In genomic region chr2:125057250-125057815, GRCm38 (mm10) we compare ENCODE assay signal across 10 mouse cellular contexts. TPM values are rescaled to one million over a fixed set of nuclear protein-coding genes. Genes with fewer than 3 reads are reported as not detected.
DNase-seq lines count a peak whose midpoint lies in the region; ATAC-seq and TF ChIP-seq lines count a peak whose summit lies in the region.
"Had no signal": no experiment of that assay in that cellular context is flagged by ENCODE, and none has a peak within 500 bp of the region (broad histone marks: within the 10 kb centered on the region; RNA-seq: fewer than 3 reads in every experiment).

No protein-coding gene starts in this region.

- no peaks in the 10 kb centered on the region for H3K27me3 ChIP-seq in forebrain, postnatal 0 days (ENCODE audit: insufficient read depth, low read length)
- H3K27me3 ChIP-seq in forebrain, embryonic 13.5 days, result no peaks in the 10 kb centered on the region
- H3K27me3 ChIP-seq in lung, postnatal 0 days (replicated peaks; ENCODE audit: insufficient read depth, low read length), result no peaks in the 10 kb centered on the region
- H3K27me3 ChIP-seq: lung, embryonic 15.5 days had no signal

- H3K36me3 ChIP-seq in forebrain, postnatal 0 days (ENCODE audit: insufficient read depth), result no peaks in the 10 kb centered on the region
- no peaks in the 10 kb centered on the region for H3K36me3 ChIP-seq in forebrain, embryonic 13.5 days (ENCODE audit: poor library complexity, severe bottlenecking)
- no peaks in the 10 kb centered on the region for H3K36me3 ChIP-seq in lung, postnatal 0 days (ENCODE audit: insufficient read depth, low read length)
- H3K36me3 ChIP-seq: G1E; lung, embryonic 15.5 days had no signal

- no peak overlapping the region for H3K27ac ChIP-seq in forebrain, postnatal 0 days (ENCODE audit: low read depth, low read length)
- no peak overlapping the region for H3K27ac ChIP-seq in forebrain, embryonic 13.5 days
- no peak overlapping the region for H3K27ac ChIP-seq in lung, postnatal 0 days (ENCODE audit: low read length)
- H3K27ac ChIP-seq: lung, embryonic 15.5 days had no signal

- intact Hi-C loops in left cerebral cortex, postnatal 4 days (cut with DNase I), result loop anchor here (5.0 kb wide), 1 partner anchor 130 kb away; no protein-coding TSS in a partner anchor

- H3K4me3 ChIP-seq in forebrain, postnatal 0 days (ENCODE audit: low read depth, low read length), result no peak overlapping the region
- H3K4me3 ChIP-seq in forebrain, embryonic 13.5 days, result no peak overlapping the region
- H3K4me3 ChIP-seq in lung, postnatal 0 days (ENCODE audit: low read depth, low read length), result no peak overlapping the region
- H3K4me3 ChIP-seq: lung, embryonic 15.5 days had no signal

- H3K4me2 ChIP-seq in forebrain, postnatal 0 days (ENCODE audit: low read depth), result no peak overlapping the region
- H3K4me2 ChIP-seq in forebrain, embryonic 13.5 days, result no peak overlapping the region
- H3K4me2 ChIP-seq in lung, postnatal 0 days (replicated peaks; ENCODE audit: low read depth, low read length), result no peak overlapping the region
- H3K4me2 ChIP-seq: lung, embryonic 15.5 days had no signal

- no peak for TF ChIP-seq EP300 in lung, postnatal 0 days (IDR thresholded peaks at IDR 0.05)

- DNase-seq in forebrain, postnatal 0 days, result peak; percentile 61
- no peak for DNase-seq in lung, postnatal 0 days (ENCODE audit: low spot score)
- no peak for DNase-seq in lung, postnatal 36 days
- DNase-seq in embryo, embryonic 11 days, result peak; percentile 18
- DNase-seq in left cerebral cortex, postnatal 4 days, result peak; percentile 25
- no peak for DNase-seq in cerebellum, adult 8-10 months

- WGBS in forebrain, postnatal 0 days, result 31% methylated on average over 7 of the region's 7 CpGs
- WGBS in forebrain, embryonic 13.5 days, result 42% methylated on average over 7 of the region's 7 CpGs
- 26% methylated on average over 7 of the region's 7 CpGs for whole genome bisulfite sequencing in lung, postnatal 0 days

- H3K9me3 ChIP-seq in forebrain, postnatal 0 days (ENCODE audit: low read length), result no peaks in the 10 kb centered on the region
- no peaks in the 10 kb centered on the region for H3K9me3 ChIP-seq in forebrain, embryonic 13.5 days (replicated peaks)
- H3K9me3 ChIP-seq in lung, postnatal 0 days (ENCODE audit: low read length), result no peaks in the 10 kb centered on the region
- H3K9me3 ChIP-seq: lung, embryonic 15.5 days had no signal

- peak; percentile 58; the same call in 1 of the 2 replicates for ATAC-seq in forebrain, postnatal 0 days
- ATAC-seq in forebrain, embryonic 13.5 days, result no peak
- no peak for ATAC-seq in lung, postnatal 0 days
- ATAC-seq in cerebellum, adult (ENCODE audit: insufficient number of reproducible peaks, low FRiP score, low TSS enrichment), result no peak

- H3K4me1 ChIP-seq in forebrain, postnatal 0 days (ENCODE audit: insufficient read depth), result no peaks in the 10 kb centered on the region
- H3K4me1 ChIP-seq in forebrain, embryonic 13.5 days, result no peaks in the 10 kb centered on the region
- no peaks in the 10 kb centered on the region for H3K4me1 ChIP-seq in lung, postnatal 0 days (ENCODE audit: insufficient read depth, low read depth, low read length)
- H3K4me1 ChIP-seq: lung, embryonic 15.5 days had no signal

- TF ChIP-seq CTCF in forebrain, postnatal 0 days (IDR thresholded peaks at IDR 0.05; ENCODE audit: low read depth), result peak; percentile 72
- TF ChIP-seq CTCF in lung, postnatal 0 days (IDR thresholded peaks at IDR 0.05), result peak; percentile 61

- no peak overlapping the region for H3K9ac ChIP-seq in forebrain, postnatal 0 days
- H3K9ac ChIP-seq in forebrain, embryonic 13.5 days, result no peak overlapping the region
- no peak overlapping the region for H3K9ac ChIP-seq in lung, postnatal 0 days (replicated peaks; ENCODE audit: low read depth)
- H3K9ac ChIP-seq: lung, embryonic 15.5 days had no signal

RNA-seq across cellular contexts. Expression of gene Slc24a5, which starts 10.6 kb away (rescaled TPM):
- total RNA-seq in forebrain, postnatal 0 days (2014; rRNA removed), result 0.15 TPM in 1 of 2 replicates, not detected in the other
- polyA plus RNA-seq in forebrain, postnatal 0 days (2015; fragmentation: Nextera tagmentation; extraction: Ambion mirVana), result 2.8 and 3.2 TPM in 2 replicates
- polyA plus RNA-seq in forebrain, embryonic 13.5 days (2015; fragmentation: Nextera tagmentation; extraction: Ambion mirVana), result 4.6 and 5.1 TPM in 2 replicates
- 0.88 and 2.0 TPM in 2 replicates for polyA plus RNA-seq in lung, postnatal 0 days (2015; fragmentation: Nextera tagmentation; extraction: Ambion mirVana)
- total RNA-seq in left cerebral cortex, postnatal 4 days (2021), result not detected
- polyA plus RNA-seq: G1E had no signal

Comparison
In these comparisons a context has a peak if more than half of its experiments do, and no peak if none do; other contexts are left out.
1. DNase-seq: peak in forebrain, postnatal 0 days (single experiment), embryo, embryonic 11 days (single experiment) and left cerebral cortex, postnatal 4 days (single experiment); none in lung, postnatal 0 days (single experiment), lung, postnatal 36 days (single experiment) and cerebellum, adult 8-10 months (single experiment).